Mouse (Mus musculus) CH12.LX (cell line): ENCODE measurements around the gene Cited4. TPM values are rescaled to one million over a fixed set of nuclear protein-coding genes. Genes with fewer than 3 reads are reported as not detected.

Source experiments
- DNase-seq: peaks from one replicate; pipeline ENCODE4 v3.0.0-alpha.2; 2013; ENCODE audit errors: extremely low read depth
- H3K27ac ChIP-seq: 2 replicates; pipeline ENCODE4 v1.5.1; 2012; ENCODE audit warnings: low read depth, mild to moderate bottlenecking, control low read depth, moderate library complexity; ENCODE audit not compliant: insufficient read depth
- H3K27me3 ChIP-seq: replicated peaks from 2 replicates; pipeline ENCODE3; 2012; ENCODE audit warnings: inconsistent platforms
- H3K36me3 ChIP-seq, 2 experiments: replicated peaks in 1 of 2; 2 replicates each; pipeline versions ENCODE3 to v1.6.1; 2012; ENCODE audit warnings: inconsistent platforms in 1 of 2, low read length in 1 of 2, mild to moderate bottlenecking in 1 of 2, mixed read lengths in 1 of 2, moderate library complexity in 1 of 2; ENCODE audit not compliant: control insufficient read depth in 1 of 2, insufficient read depth in 1 of 2
- H3K4me1 ChIP-seq, 2 experiments: 2 replicates each; pipeline ENCODE4 v1.6.1; 2012; ENCODE audit warnings: inconsistent platforms in 1 of 2, moderate library complexity in 1 of 2; ENCODE audit not compliant: insufficient read depth in 2 of 2, control insufficient read depth in 1 of 2
- H3K4me2 ChIP-seq: 2 replicates; pipeline ENCODE4 v1.6.1; 2012; ENCODE audit warnings: low read depth, mild to moderate bottlenecking, control low read depth; ENCODE audit not compliant: poor library complexity, insufficient read depth, severe bottlenecking
- H3K4me3 ChIP-seq, 3 experiments: fragments of 150-350 bp in 1 of 3; sonication (generic) in 1 of 3; replicated peaks in 1 of 3; 2 replicates each; pipeline versions ENCODE3 to v1.5.1; 2011 to 2012; ENCODE audit warnings: low read depth in 2 of 3, low read length in 2 of 3, mild to moderate bottlenecking in 2 of 3, moderate library complexity in 2 of 3, control low read depth in 1 of 3, improper control_type of control experiment in 1 of 3, inconsistent platforms in 1 of 3, mixed read lengths in 1 of 3; ENCODE audit not compliant: poor library complexity in 1 of 3
- H3K79me2 ChIP-seq: replicated peaks from 2 replicates; pipeline ENCODE4 v1.6.1; 2012; ENCODE audit warnings: mild to moderate bottlenecking, moderate library complexity; ENCODE audit not compliant: control insufficient read depth, poor library complexity, insufficient read depth, severe bottlenecking; ENCODE audit errors: extremely low read depth
- H3K9ac ChIP-seq: 2 replicates; pipeline ENCODE4 v1.6.1; 2012; ENCODE audit warnings: low read depth, mild to moderate bottlenecking, control low read depth, moderate library complexity; ENCODE audit not compliant: insufficient read depth
- H3K9me3 ChIP-seq: replicated peaks from 2 replicates; pipeline ENCODE3; 2012; ENCODE audit warnings: low read length, inconsistent platforms, mixed read lengths
- BHLHE40 ChIP-seq: IDR thresholded peaks from 2 replicates; pipeline ENCODE4 v1.6.1; 2011; ENCODE audit warnings: mild to moderate bottlenecking, low read depth, low read length, improper control_type of control experiment
- CHD2 ChIP-seq: IDR thresholded peaks from 2 replicates; pipeline ENCODE4 v1.6.1; 2011; ENCODE audit warnings: low read length, improper control_type of control experiment
- CTCF ChIP-seq, 2 experiments: IDR thresholded peaks in 1 of 2; conservative IDR thresholded peaks in 1 of 2; 2 replicates each; pipeline ENCODE4 v1.5.1; 2011 to 2012; ENCODE audit warnings: low read depth in 2 of 2, low read length in 2 of 2, improper control_type of control experiment in 1 of 2, inconsistent platforms in 1 of 2, mild to moderate bottlenecking in 1 of 2, moderate library complexity in 1 of 2
- E2F4 ChIP-seq: IDR thresholded peaks from 2 replicates; pipeline ENCODE4 v1.6.1; 2011; ENCODE audit warnings: low read depth, low read length, improper control_type of control experiment; ENCODE audit not compliant: insufficient replicate concordance
- ELF1 ChIP-seq: IDR thresholded peaks from 2 replicates; pipeline ENCODE4 v1.6.1; 2014; ENCODE audit warnings: low read depth, mild to moderate bottlenecking, inconsistent platforms, low read length, improper control_type of control experiment
- EP300 ChIP-seq: IDR thresholded peaks from 2 replicates; pipeline ENCODE4 v1.6.1; 2011; ENCODE audit warnings: low read length, improper control_type of control experiment
- HCFC1 ChIP-seq: IDR thresholded peaks from 2 replicates; pipeline ENCODE4 v1.6.1; 2012; ENCODE audit warnings: low read depth, mild to moderate bottlenecking, inconsistent platforms, low read length, improper control_type of control experiment
- IRF4 ChIP-seq: IDR thresholded peaks from 2 replicates; pipeline ENCODE4 v1.6.1; 2014; ENCODE audit warnings: low read depth, mild to moderate bottlenecking, inconsistent platforms, low read length, improper control_type of control experiment
- JUN ChIP-seq: IDR thresholded peaks from 2 replicates; pipeline ENCODE4 v1.6.1; 2011; ENCODE audit warnings: low read depth, mild to moderate bottlenecking, low read length, improper control_type of control experiment, moderate library complexity; ENCODE audit not compliant: insufficient read depth
- JUND ChIP-seq: conservative IDR thresholded peaks from 2 replicates; pipeline ENCODE4 v1.6.1; 2011; ENCODE audit warnings: low read depth, low read length, improper control_type of control experiment
- KAT2A ChIP-seq: IDR thresholded peaks from 2 replicates; pipeline ENCODE4 v1.6.1; 2012; ENCODE audit warnings: low read length, improper control_type of control experiment, inconsistent platforms; ENCODE audit not compliant: insufficient replicate concordance
- MAFK ChIP-seq: IDR thresholded peaks from 2 replicates; pipeline ENCODE4 v1.6.1; 2011; ENCODE audit warnings: low read length, improper control_type of control experiment; ENCODE audit not compliant: insufficient replicate concordance
- MEF2A ChIP-seq: IDR thresholded peaks from 2 replicates; pipeline ENCODE4 v1.6.1; 2014; ENCODE audit warnings: low read depth, mild to moderate bottlenecking, inconsistent platforms, low read length, improper control_type of control experiment, borderline replicate concordance
- MXI1 ChIP-seq: IDR thresholded peaks from 2 replicates; pipeline ENCODE4 v1.6.1; 2011; ENCODE audit warnings: mild to moderate bottlenecking, low read depth, low read length, improper control_type of control experiment
- MYC ChIP-seq: IDR thresholded peaks from 2 replicates; pipeline ENCODE4 v1.6.1; 2011; ENCODE audit warnings: low read depth, mild to moderate bottlenecking, improper control_type of control experiment, low read length
- NELFE ChIP-seq: IDR thresholded peaks from 2 replicates; pipeline ENCODE4 v1.6.1; 2011; ENCODE audit warnings: low read depth, low read length, improper control_type of control experiment
- NRF1 ChIP-seq: IDR thresholded peaks from 2 replicates; pipeline ENCODE4 v1.6.1; 2014; ENCODE audit warnings: low read depth, mild to moderate bottlenecking, inconsistent platforms, low read length, improper control_type of control experiment, moderate library complexity
- PAX5 ChIP-seq: IDR thresholded peaks from 2 replicates; pipeline ENCODE4 v1.6.1; 2012; ENCODE audit warnings: low read length, inconsistent platforms, mixed read lengths
- POLR2A ChIP-seq: IDR thresholded peaks from 2 replicates; pipeline ENCODE4 v1.6.1; 2011; ENCODE audit warnings: low read depth, mild to moderate bottlenecking, improper control_type of control experiment, low read length
- POLR2AphosphoS2 ChIP-seq: IDR thresholded peaks from 2 replicates; pipeline ENCODE4 v1.6.1; 2011; ENCODE audit warnings: low read depth, low read length, improper control_type of control experiment
- RAD21 ChIP-seq: IDR thresholded peaks from 2 replicates; pipeline ENCODE4 v1.6.1; 2011; ENCODE audit warnings: low read depth, mild to moderate bottlenecking, low read length, improper control_type of control experiment, moderate library complexity
- RCOR1 ChIP-seq: conservative IDR thresholded peaks from 2 replicates; pipeline ENCODE4 v1.6.1; 2012; ENCODE audit warnings: low read depth, mild to moderate bottlenecking, inconsistent platforms, low read length, improper control_type of control experiment
- SIN3A ChIP-seq: IDR thresholded peaks from 2 replicates; pipeline ENCODE4 v1.6.1; 2012; ENCODE audit warnings: low read length, improper control_type of control experiment, inconsistent platforms
- SMC3 ChIP-seq: IDR thresholded peaks from 2 replicates; pipeline ENCODE4 v1.6.1; 2011; ENCODE audit warnings: low read depth, low read length, improper control_type of control experiment
- TCF12 ChIP-seq: IDR thresholded peaks from 2 replicates; pipeline ENCODE4 v1.6.1; 2014; ENCODE audit warnings: low read depth, mild to moderate bottlenecking, inconsistent platforms, low read length, improper control_type of control experiment
- UBTF ChIP-seq: IDR thresholded peaks from 2 replicates; pipeline ENCODE4 v1.6.1; 2012; ENCODE audit warnings: low read depth, mild to moderate bottlenecking, inconsistent platforms, low read length, improper control_type of control experiment, moderate library complexity
- USF2 ChIP-seq: conservative IDR thresholded peaks from 2 replicates; pipeline ENCODE4 v1.6.1; 2011; ENCODE audit warnings: low read depth, low read length, improper control_type of control experiment
- ZKSCAN1 ChIP-seq: IDR thresholded peaks from 2 replicates; pipeline ENCODE4 v1.6.1; 2012; ENCODE audit warnings: low read depth, inconsistent platforms, low read length, improper control_type of control experiment, borderline replicate concordance
- ZNF384 ChIP-seq: IDR thresholded peaks from 2 replicates; pipeline ENCODE4 v1.6.1; 2012; ENCODE audit warnings: low read depth, low read length, improper control_type of control experiment, inconsistent platforms
- dilution Hi-C: fragments of 300-500 bp; cut with MboI; formaldehyde crosslinking; loops from 2 replicates; pipeline ENCODE4 v1.14.3; 2020; ENCODE audit warnings: low sequenced_read_pairs; ENCODE audit not compliant: extremely low pct_unique_long_range_greater_than_20kb, extremely low pct_ligation_motif_present
- in situ Hi-C: fragments of 300-500 bp; cut with MboI; formaldehyde crosslinking; loops from 3 replicates; pipeline ENCODE4 v1.14.3; 2019; ENCODE audit warnings: low sequenced_read_pairs, low pct_ligation_motif_present, low pct_unique_long_range_greater_than_20kb, mixed read lengths
- polyA plus RNA-seq: library from polyadenylated mRNA; unstranded; fragments of >175 nt; gene quantifications from 2 replicates; pipeline ENCODE4 v1.2.1, GENCODE M21; 2012; ENCODE audit warnings: low read depth; ENCODE audit not compliant: insufficient read length
- total RNA-seq, 2 experiments: library from RNA; depleted of rRNA; stranded (reverse); fragments of 300-350 nt in 1 of 2; fragments of >200 nt in 1 of 2; gene quantifications; 2 replicates each; pipeline ENCODE4 v1.2.3; 2012 to 2014

The Cited4 gene
- total and polyA plus RNA-seq, 3 experiments = 0.25 to 0.36 TPM; not detected in 1

- Histone ChIP-seq H3K4me3 (no peak overlapping the region), H3K4me2 (no peak overlapping the region), H3K27me3 (peaks cover 77% of the 10 kb centered on the region), H3K27ac (no peak overlapping the region), H3K79me2 (no peaks in the 10 kb centered on the region), H3K9me3 (no peaks in the 10 kb centered on the region), H3K9ac (no peak overlapping the region), H3K4me1 (peaks cover 0 to 3% of the 10 kb centered on the region in 2 experiments; a peak in 2 of 4 replicates), H3K36me3 (no peaks in the 10 kb centered on the region)
- TF ChIP-seq BHLHE40 (no peak), HCFC1 (no peak), UBTF (no peak), TCF12 (no peak), MYC (no peak), MAFK (no peak), E2F4 (no peak), ELF1 (no peak), POLR2AphosphoS2 (no peak), JUND (no peak), RCOR1 (no peak), KAT2A (no peak), ZKSCAN1 (no peak), RAD21 (no peak), USF2 (no peak), CHD2 (no peak), ZNF384 (no peak), MEF2A (no peak), POLR2A (no peak), EP300 (no peak)
- DNase-seq = no peak
- dilution Hi-C loops (no loop called here), in situ Hi-C loops (loop anchor here (25.0 kb wide), 1 partner anchor 310 kb away; no protein-coding TSS in a partner anchor)
These were observed 31.0 kb downstream of the Cited4 start for GRCm38 (mm10) chr4:120697353-120697752.

GRCm38 (mm10) chr4:120697799-120698484 lies 31.6 kb downstream of the Cited4 start:
- H3K79me2 ChIP-seq = no peaks in the 10 kb centered on the region
- no peaks in the 10 kb centered on the region for H3K9me3 ChIP-seq
- dilution Hi-C loops (no loop called here), in situ Hi-C loops (loop anchor here (25.0 kb wide), 1 partner anchor 311 kb away; no protein-coding TSS in a partner anchor)
- peaks cover 83% of the 10 kb centered on the region for H3K27me3 ChIP-seq
- no peak for DNase-seq
- no peak overlapping the region for H3K9ac ChIP-seq
- H3K4me3 ChIP-seq = no peak overlapping the region
- H3K4me1 ChIP-seq = peaks cover 0 to 3% of the 10 kb centered on the region in 2 experiments; a peak in 2 of 4 replicates
- TF ChIP-seq RAD21 (no peak), NELFE (no peak), MEF2A (no peak), MXI1 (no peak), CTCF (conservative IDR thresholded peaks at IDR 0.05 in 1 of 2, IDR thresholded peaks at IDR 0.05 in 1 of 2; ENCODE audit: low read depth in 2 of 2, low read length in 2 of 2) (no peak), IRF4 (no peak), PAX5 (no peak), ZNF384 (no peak), POLR2A (no peak), SMC3 (no peak), EP300 (no peak), POLR2AphosphoS2 (no peak), NRF1 (no peak), HCFC1 (no peak), SIN3A (no peak), E2F4 (no peak), JUN (no peak), RCOR1 (no peak)
- H3K27ac ChIP-seq = no peak overlapping the region
- H3K4me2 ChIP-seq = no peak overlapping the region
- H3K36me3 ChIP-seq = no peaks in the 10 kb centered on the region
